Mouse (Mus musculus) midbrain, embryonic 11.5 days (tissue): ENCODE measurements around the gene Selenop. TPM values are rescaled to one million over a fixed set of nuclear protein-coding genes. Genes with fewer than 3 reads are reported as not detected.

Source experiments
- ATAC-seq: fragments of 200-750 bp; cut with Nextera tagmentation; 2 replicates; pipeline ENCODE4 v1.8.0; 2017; ENCODE audit warnings: moderate TSS enrichment, moderate library complexity; ENCODE audit not compliant: low FRiP score
- DNase-seq: peaks from one replicate; pipeline ENCODE4 v3.0.0; 2015; ENCODE audit warnings: low spot score; ENCODE audit errors: missing footprints
- H3K27ac ChIP-seq: fragments of 300-500 bp; sonication (generic); 2 replicates; pipeline ENCODE4 v1.5.1; 2014; ENCODE audit warnings: low read depth, low read length
- H3K27me3 ChIP-seq: fragments of 300-500 bp; sonication (generic); 2 replicates; pipeline ENCODE4 v1.6.1; 2014; ENCODE audit warnings: mild to moderate bottlenecking, low read length, moderate library complexity, mixed read lengths; ENCODE audit not compliant: control insufficient read depth, insufficient read depth
- H3K36me3 ChIP-seq: fragments of 300-500 bp; sonication (generic); 2 replicates; pipeline ENCODE4 v1.6.1; 2014; ENCODE audit warnings: mild to moderate bottlenecking, low read length, moderate library complexity, mixed read lengths; ENCODE audit not compliant: control insufficient read depth, insufficient read depth
- H3K4me1 ChIP-seq: fragments of 300-500 bp; sonication (generic); 2 replicates; pipeline ENCODE4 v1.6.1; 2014; ENCODE audit warnings: low read length; ENCODE audit not compliant: control insufficient read depth, insufficient read depth
- H3K4me2 ChIP-seq: fragments of 300-500 bp; sonication (generic); 2 replicates; pipeline ENCODE4 v1.6.1; 2014; ENCODE audit warnings: mild to moderate bottlenecking, moderate library complexity
- H3K4me3 ChIP-seq: fragments of 300-500 bp; sonication (generic); 2 replicates; pipeline ENCODE4 v1.5.1; 2014; ENCODE audit warnings: low read depth, low read length
- H3K9ac ChIP-seq: fragments of 300-500 bp; sonication (generic); 2 replicates; pipeline ENCODE4 v1.6.1; 2014; ENCODE audit warnings: low read length
- H3K9me3 ChIP-seq: fragments of 300-500 bp; sonication (generic); 2 replicates; pipeline ENCODE4 v1.6.1; 2016; ENCODE audit warnings: low read length; ENCODE audit not compliant: control insufficient read depth
- WGBS: fragments of 180-500 bp; shearing (Covaris S2); extraction: QIAGEN DNeasy Blood & Tissue Kit; methylation state at CpG from one replicate; pipeline ENCODE4 v1.1.7; 2014; 5-methylcytosine and 5-hydroxymethylcytosine counted together
- polyA plus RNA-seq: library from polyadenylated mRNA; unstranded; fragments of >200 nt; fragmentation: Nextera tagmentation; extraction: Ambion mirVana; gene quantifications from 2 replicates; pipeline ENCODE4 v1.2.1, GENCODE M21; 2014

The Selenop gene
- polyA plus RNA-seq, 1 experiment from 2014 or later = 81.0 TPM

DNA sequence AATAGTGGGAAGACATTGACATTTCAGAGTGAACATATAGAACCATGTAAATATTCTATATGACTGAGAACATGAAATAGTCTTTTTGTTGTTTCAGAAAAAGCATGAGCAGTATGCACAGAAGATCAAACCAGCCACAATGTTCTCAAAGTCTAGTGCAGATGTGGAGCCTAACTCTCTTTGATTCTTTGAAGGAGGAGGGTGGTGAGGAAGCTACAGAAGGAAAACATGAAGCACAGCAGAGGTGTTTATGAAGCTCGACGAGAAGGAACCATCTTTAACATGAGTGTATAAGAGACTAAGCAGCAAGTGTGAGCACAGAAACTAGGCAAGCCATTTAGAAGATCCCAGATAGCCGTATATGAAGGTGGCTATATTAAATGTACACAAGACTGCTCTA lies 41.5 kb downstream of the Selenop start:
- no peak overlapping the region for H3K9ac ChIP-seq
- ATAC-seq (no peak), DNase-seq (no peak)
- no peak overlapping the region for H3K27ac ChIP-seq
- no peak overlapping the region for H3K4me3 ChIP-seq
- H3K4me1 ChIP-seq = no peaks in the 10 kb centered on the region
- H3K4me2 ChIP-seq = no peak overlapping the region
- WGBS = 84% methylated on average over 3 of the region's 3 CpGs
- H3K36me3 ChIP-seq = no peaks in the 10 kb centered on the region
- no peaks in the 10 kb centered on the region for H3K27me3 ChIP-seq
- no peaks in the 10 kb centered on the region for H3K9me3 ChIP-seq

DNA sequence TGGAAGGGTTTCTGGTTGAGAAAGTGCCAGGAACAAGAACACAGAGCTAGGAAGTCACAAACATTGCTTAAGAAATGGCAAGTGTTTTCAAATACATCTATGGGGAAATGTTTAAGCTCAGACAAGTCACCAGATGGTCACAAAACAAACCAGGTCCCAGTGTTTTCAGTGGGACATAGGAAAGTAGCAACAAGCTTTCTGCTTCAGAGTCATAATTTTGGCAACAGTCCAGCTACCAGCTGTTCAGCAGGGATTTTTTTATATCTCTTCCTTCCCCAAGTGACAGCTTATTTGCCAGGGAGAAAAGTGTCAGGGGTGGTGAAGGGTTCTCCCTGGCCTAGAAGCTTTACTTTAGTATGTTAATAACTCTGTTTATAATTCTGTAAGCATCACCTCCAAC lies 44.6 kb downstream of the Selenop start:
- Histone ChIP-seq H3K4me3 (no peak overlapping the region), H3K36me3 (no peaks in the 10 kb centered on the region), H3K27ac (no peak overlapping the region), H3K9ac (no peak overlapping the region), H3K4me2 (no peak overlapping the region), H3K9me3 (no peaks in the 10 kb centered on the region), H3K4me1 (no peaks in the 10 kb centered on the region), H3K27me3 (no peaks in the 10 kb centered on the region)
- no peak for DNase-seq
- ATAC-seq = no peak

DNA sequence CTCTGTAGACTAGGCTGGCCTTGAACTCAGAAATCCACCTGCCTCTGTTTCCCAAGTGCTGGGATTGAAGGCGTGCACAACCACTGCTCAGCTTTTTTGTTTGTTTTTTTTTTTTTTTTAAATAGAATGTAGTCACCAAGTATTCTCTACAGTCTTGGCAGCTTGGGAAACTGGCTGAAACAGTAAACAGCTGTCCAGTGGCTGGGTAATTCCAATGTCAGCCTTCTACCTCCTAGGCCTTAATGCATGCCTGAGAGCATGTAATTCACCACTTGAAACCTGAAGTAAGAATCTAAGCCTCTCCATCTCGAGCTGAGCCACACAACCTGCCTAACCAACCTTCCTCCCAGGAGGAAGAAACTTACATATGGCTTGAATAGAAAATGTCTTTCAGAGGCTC lies 48.3 kb downstream of the Selenop start:
- ATAC-seq (no peak), DNase-seq (no peak)
- Histone ChIP-seq H3K27me3 (no peaks in the 10 kb centered on the region), H3K4me2 (no peak overlapping the region), H3K4me3 (no peak overlapping the region), H3K27ac (no peak overlapping the region), H3K36me3 (no peaks in the 10 kb centered on the region), H3K9ac (no peak overlapping the region), H3K9me3 (no peaks in the 10 kb centered on the region), H3K4me1 (no peaks in the 10 kb centered on the region)
- 69% methylated on average over 2 of the region's 2 CpGs for WGBS

DNA sequence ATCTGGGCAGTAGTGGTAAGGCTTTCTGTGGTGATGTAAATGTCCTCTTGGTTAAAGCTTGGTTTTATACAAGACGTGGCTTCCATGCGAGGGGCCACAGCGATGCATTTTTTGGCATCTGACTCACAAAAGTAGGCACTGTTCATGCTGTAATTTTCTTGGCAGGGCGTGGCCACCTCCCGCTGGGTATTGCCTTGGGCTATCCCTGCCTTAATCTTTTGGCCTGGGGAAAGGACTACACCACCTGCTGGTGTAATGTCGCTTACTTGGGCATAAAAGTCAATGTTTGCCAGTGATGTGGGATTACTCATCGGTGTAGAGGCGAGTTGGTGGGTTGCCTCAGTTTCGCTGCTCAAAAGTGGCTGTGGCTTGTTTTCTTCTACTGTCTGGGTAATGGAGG lies 51.6 kb downstream of the Selenop start:
- DNase-seq (no peak), ATAC-seq (no peak)
- 73% methylated on average over 9 of the region's 9 CpGs for WGBS
- H3K4me1 ChIP-seq = no peaks in the 10 kb centered on the region
- no peaks in the 10 kb centered on the region for H3K9me3 ChIP-seq
- no peak overlapping the region for H3K4me2 ChIP-seq
- no peak overlapping the region for H3K4me3 ChIP-seq
- H3K36me3 ChIP-seq = no peaks in the 10 kb centered on the region
- H3K27me3 ChIP-seq = no peaks in the 10 kb centered on the region
- no peak overlapping the region for H3K9ac ChIP-seq
- no peak overlapping the region for H3K27ac ChIP-seq

DNA sequence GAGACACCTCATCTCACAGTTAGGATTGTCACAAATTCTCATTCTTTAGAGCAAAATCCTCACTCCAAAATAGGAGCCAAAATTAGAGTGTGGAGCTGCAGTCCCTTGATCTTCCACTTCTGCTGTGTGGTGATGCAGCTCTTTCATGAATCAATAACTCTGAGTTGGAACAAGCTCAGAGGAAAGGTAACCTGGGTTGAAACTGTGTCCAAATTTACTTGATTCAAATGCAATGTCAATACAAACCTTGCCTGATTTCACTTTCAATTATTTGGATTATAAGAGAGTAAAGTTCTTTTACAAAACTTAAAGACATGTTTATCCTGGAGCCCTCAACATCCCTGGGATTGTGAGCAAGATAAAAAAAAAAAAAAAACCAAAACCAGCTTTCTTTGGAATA lies 54.7 kb downstream of the Selenop start:
- Histone ChIP-seq H3K9ac (no peak overlapping the region), H3K4me1 (no peaks in the 10 kb centered on the region), H3K36me3 (no peaks in the 10 kb centered on the region), H3K27ac (no peak overlapping the region), H3K27me3 (no peaks in the 10 kb centered on the region), H3K4me3 (no peak overlapping the region), H3K4me2 (no peak overlapping the region), H3K9me3 (no peaks in the 10 kb centered on the region)
- ATAC-seq (no peak), DNase-seq (no peak)

Other genes starting within 250 kb of the Selenop start
- gene Ccdc152, start 35.0 kb downstream of the Selenop start, polyA plus RNA-seq = 0.16 TPM in 1 of 2 replicates, not detected in the other